Mouse (Mus musculus) heart, embryonic 12.5 days (tissue): ENCODE data around the gene Gm28372. TPM values are rescaled to one million over a fixed set of nuclear protein-coding genes. Genes with fewer than 3 reads are reported as not detected.

ENCODE experiments used
- ATAC-seq: fragments of 200-750 bp; cut with Nextera tagmentation; 2 replicates; pipeline ENCODE4 v1.8.0; 2017; ENCODE audit warnings: moderate TSS enrichment, moderate library complexity; ENCODE audit not compliant: insufficient number of reproducible peaks, low FRiP score
- H3K27ac ChIP-seq: fragments of 300-500 bp; sonication (generic); 2 replicates; pipeline ENCODE4 v1.5.1; 2016; ENCODE audit warnings: mild to moderate bottlenecking, moderate library complexity; ENCODE audit not compliant: poor library complexity, severe bottlenecking
- H3K27me3 ChIP-seq: fragments of 300-500 bp; sonication (generic); replicated peaks from 2 replicates; pipeline ENCODE4 v1.6.1; 2016; ENCODE audit warnings: mild to moderate bottlenecking, moderate library complexity
- H3K36me3 ChIP-seq: fragments of 300-500 bp; sonication (generic); 2 replicates; pipeline ENCODE4 v1.6.1; 2016; ENCODE audit warnings: mild to moderate bottlenecking, moderate library complexity
- H3K4me1 ChIP-seq: fragments of 300-500 bp; sonication (generic); replicated peaks from 2 replicates; pipeline ENCODE4 v1.6.1; 2016; ENCODE audit warnings: mild to moderate bottlenecking
- H3K4me2 ChIP-seq: fragments of 300-500 bp; sonication (generic); 2 replicates; pipeline ENCODE4 v1.6.1; 2016; ENCODE audit warnings: mild to moderate bottlenecking, moderate library complexity
- H3K4me3 ChIP-seq: fragments of 300-500 bp; sonication (generic); 2 replicates; pipeline ENCODE4 v1.5.1; 2016; ENCODE audit warnings: mild to moderate bottlenecking
- H3K9ac ChIP-seq: fragments of 300-500 bp; sonication (generic); 2 replicates; pipeline ENCODE4 v1.6.1; 2016; ENCODE audit warnings: mild to moderate bottlenecking, moderate library complexity
- H3K9me3 ChIP-seq: fragments of 300-500 bp; sonication (generic); replicated peaks from 2 replicates; pipeline ENCODE4 v1.6.1; 2016; ENCODE audit warnings: mild to moderate bottlenecking, moderate library complexity
- WGBS: fragments of 180-500 bp; shearing (Covaris S2); methylation state at CpG from one replicate; pipeline ENCODE4 v1.1.7; 2016; 5-methylcytosine and 5-hydroxymethylcytosine counted together
- polyA plus RNA-seq: library from polyadenylated mRNA; unstranded; fragments of >200 nt; fragmentation: Nextera tagmentation; extraction: Ambion mirVana; gene quantifications from 2 replicates; pipeline ENCODE4 v1.2.1, GENCODE M21; 2016

The Gm28372 gene
- polyA plus RNA-seq, 1 experiment from 2014 or later: 0.09 TPM

DNA sequence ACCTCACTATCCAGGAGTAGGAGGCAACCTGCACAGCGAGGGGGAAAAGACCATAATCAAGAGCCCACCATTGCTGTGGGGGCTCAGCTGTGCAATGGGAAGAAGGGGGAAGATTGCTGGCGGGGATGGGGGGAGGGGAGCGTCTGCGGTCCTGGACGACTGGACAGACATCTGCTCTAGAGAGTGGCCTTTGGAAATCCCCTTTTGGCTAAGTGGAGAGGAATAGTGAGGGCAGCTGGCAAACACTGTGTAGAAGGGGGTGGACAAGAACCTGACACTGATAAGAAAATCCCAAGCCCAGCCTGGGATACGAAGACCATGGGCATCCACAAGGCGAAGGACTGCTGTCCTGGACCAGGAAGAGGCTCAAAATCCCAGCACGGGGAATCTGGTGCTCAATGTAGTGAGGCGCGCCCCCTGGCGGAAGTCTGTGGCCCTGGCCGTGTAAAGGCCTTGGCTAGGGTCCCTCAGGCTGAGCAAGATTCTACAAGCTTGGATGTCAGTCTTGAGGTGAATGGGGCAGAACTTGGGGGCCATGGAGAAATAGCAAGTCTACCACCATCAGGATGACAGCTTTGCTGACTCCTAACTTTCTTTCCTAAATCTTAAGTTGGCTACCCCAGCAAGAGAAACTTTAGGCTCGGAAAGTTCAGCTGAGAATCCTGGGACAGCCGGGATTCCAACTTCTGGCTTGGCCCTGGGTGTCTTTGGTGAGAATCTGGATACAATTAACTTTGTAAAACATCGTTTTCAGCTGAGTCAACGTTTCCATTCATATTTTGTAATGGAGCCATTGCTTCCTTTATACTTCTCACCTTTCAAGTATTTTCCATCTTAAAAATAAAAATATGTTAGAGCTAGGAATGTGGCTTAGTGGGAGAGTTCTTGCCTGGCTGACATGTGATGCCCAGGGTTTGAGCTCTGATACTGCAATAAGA, 6.8 kb downstream of the Gm28372 start:
- no peak for ATAC-seq
- H3K9me3 ChIP-seq: no peaks in the 10 kb centered on the region
- H3K36me3 ChIP-seq: no peaks in the 10 kb centered on the region
- no peak overlapping the region for H3K9ac ChIP-seq
- H3K27me3 ChIP-seq: 0 out of 2 replicates have a peak, but pooled peaks cover under 1% of the 10 kb centered on the region
- H3K4me3 ChIP-seq: no peak overlapping the region
- peaks cover 3% of the 10 kb centered on the region; the same call in 1 of the 2 replicates for H3K4me1 ChIP-seq
- WGBS: 34% methylated on average over 16 of the region's 16 CpGs
- H3K4me2 ChIP-seq: no peak overlapping the region
- H3K27ac ChIP-seq: no peak overlapping the region

DNA sequence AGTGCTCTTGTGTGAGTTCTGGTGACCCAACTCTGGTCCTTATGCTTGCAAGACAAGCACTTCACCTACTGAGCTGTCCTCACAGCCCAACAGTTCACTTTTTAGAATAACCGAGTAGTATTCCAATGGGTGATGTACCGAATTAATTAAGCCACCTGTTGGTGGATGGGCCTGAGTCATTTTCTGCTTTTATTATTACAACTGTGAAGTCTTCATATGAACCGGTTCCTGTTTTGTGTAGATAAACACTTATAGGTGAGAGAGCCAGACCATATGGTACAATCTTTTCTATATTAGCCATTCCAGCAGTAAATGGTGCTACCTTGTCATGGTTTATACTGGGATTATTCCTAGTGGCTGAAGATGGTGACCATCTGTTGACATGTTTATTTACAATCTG, 7.7 kb downstream of the Gm28372 start:
- Histone ChIP-seq H3K4me2 (no peak overlapping the region), H3K9me3 (no peaks in the 10 kb centered on the region), H3K36me3 (no peaks in the 10 kb centered on the region), H3K27me3 (no peaks in the 10 kb centered on the region), H3K4me3 (no peak overlapping the region), H3K4me1 (peaks cover 3% of the 10 kb centered on the region; the same call in 1 of the 2 replicates), H3K9ac (no peak overlapping the region), H3K27ac (no peak overlapping the region)
- WGBS: 74% methylated on average over 3 of the region's 3 CpGs
- ATAC-seq: no peak

DNA sequence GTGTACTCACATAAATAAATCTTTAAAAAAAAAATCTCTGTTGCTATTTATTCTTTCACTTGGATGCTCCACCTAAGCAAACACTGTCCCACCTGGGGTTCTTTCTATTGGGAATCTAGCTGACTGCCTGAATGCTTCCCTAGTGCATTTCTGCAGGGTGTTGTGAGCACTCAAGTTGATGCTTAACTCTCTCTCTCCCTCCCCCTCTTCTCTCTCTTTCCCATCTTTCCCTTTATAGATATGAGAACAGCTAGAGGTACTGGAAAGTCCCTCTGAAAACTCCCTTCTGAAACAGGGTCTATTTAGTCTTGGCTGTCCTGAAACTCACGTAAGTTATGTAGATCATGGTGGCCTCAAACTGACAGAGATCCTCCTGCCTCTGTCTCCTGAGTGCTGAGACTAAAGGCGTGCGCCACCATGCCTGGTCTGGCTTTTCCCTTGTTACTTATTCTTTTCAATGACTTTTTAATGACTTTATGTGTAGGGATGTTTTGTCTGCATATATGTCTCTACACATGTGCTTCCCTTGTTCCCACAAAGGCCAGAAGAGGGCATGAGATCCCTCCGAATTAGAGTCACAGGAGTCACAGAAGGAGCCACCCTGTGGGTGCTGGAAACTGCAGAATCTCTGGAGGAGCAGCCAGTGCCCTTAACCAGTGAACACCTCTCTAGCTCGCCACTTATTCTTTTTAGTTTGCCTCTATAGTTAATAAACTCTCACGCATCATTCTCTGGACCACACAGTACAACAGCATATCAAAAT, 9.2 kb downstream of the Gm28372 start:
- no peak overlapping the region for H3K9ac ChIP-seq
- no peak overlapping the region for H3K4me3 ChIP-seq
- 72% methylated on average over 6 of the region's 6 CpGs for WGBS
- H3K9me3 ChIP-seq: no peaks in the 10 kb centered on the region
- H3K27me3 ChIP-seq: no peaks in the 10 kb centered on the region
- peaks cover 3% of the 10 kb centered on the region; the same call in 1 of the 2 replicates for H3K4me1 ChIP-seq
- H3K36me3 ChIP-seq: peaks cover 9% of the 10 kb centered on the region
- no peak for ATAC-seq
- H3K4me2 ChIP-seq: no peak overlapping the region
- no peak overlapping the region for H3K27ac ChIP-seq

DNA sequence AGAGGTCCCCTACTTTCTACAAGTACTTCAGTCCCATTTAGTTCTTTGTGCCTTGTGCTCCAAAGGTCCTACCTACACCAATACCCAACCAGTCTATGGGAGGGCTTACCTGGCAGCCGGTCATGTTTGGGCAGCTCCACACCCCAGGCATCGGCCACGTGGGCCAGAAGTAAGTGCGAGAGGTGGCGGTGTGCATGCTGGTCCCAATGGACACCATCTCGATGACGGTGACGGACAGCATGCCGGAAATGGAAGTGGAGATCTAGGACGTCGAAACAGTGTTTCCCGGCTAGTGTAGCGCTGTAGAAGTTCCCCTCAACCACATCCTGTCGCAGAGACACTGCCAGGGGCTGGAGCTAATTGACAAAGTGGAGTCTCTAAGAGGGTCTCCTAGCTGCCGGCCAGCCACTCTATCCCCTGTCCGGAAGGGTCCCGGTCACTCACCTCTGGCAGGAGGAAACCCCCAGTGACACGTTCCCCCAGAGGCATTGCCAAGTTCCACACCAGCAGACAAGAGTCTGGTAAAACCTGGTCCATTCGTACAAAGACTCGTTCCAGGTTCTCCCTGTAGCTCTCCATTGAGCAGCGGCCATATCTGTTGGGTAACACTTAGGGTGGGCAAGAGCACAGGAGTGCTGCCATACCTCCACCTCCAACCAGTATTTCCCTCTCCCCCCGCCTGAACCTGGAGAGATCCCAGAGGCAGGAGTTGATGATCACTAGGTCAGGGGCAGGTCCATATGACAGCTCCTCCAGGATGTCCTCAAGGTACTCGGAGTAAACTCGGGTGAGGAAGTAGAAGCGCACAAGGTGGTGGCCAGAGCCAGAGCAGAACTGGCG, 17.0 kb downstream of the Gm28372 start:
- no peak for ATAC-seq
- WGBS: 95% methylated on average over 26 of the region's 26 CpGs
- no peak overlapping the region for H3K27ac ChIP-seq

DNA sequence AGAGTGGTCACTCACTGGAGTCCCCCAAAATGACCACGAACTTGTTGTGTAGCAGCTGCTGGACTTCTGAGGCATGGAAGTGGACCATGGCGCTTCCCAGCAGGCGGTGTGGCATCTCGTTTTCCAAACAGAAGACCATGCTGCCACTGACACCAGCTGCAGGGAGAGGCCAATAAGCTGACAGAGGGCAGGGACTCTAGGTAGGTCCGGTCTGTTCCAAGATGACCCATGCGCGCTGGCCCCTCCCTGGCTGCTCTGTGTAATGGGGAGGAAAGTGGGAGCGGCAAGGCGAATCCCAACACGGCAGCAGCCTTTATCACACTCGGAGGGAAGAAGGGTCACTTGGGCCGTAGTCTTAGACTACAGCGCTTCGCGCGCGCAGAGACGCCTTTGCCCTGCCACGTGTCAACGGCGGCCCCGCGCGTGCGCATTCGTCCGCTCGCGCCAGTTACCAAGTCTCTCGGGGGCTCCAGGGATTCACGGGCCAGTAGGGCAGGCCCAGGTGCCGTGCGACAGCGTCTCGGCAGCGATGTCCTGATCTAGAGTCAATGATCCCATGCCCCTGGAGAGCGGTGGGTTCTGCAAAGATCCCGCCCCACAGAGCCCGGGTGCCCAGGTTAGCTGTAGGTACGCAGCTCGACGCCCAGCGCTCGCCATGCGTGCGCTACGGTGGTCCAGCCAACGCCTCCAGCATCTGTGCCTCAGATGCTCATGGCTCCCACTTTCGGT, 18.5 kb downstream of the Gm28372 start:
- H3K36me3 ChIP-seq: peaks cover 24% of the 10 kb centered on the region
- peak overlapping the region; percentile 79 for H3K27ac ChIP-seq
- H3K27me3 ChIP-seq: no peaks in the 10 kb centered on the region
- 13% methylated on average over 49 of the region's 49 CpGs for WGBS
- H3K4me2 ChIP-seq: peak overlapping the region; percentile 78
- H3K9ac ChIP-seq: peak overlapping the region; percentile 79
- H3K4me3 ChIP-seq: peak overlapping the region; percentile 80
- ATAC-seq: peak; percentile 65
- peaks cover 13% of the 10 kb centered on the region for H3K4me1 ChIP-seq
- no peaks in the 10 kb centered on the region for H3K9me3 ChIP-seq

More for the DNA sequence above, 17.0 kb downstream of the Gm28372 start:
- Histone ChIP-seq H3K36me3 (peaks cover 26% of the 10 kb centered on the region), H3K4me3 (no peak overlapping the region), H3K9me3 (no peaks in the 10 kb centered on the region), H3K9ac (no peak overlapping the region), H3K27me3 (no peaks in the 10 kb centered on the region), H3K4me2 (no peak overlapping the region), H3K4me1 (peaks cover 13% of the 10 kb centered on the region)

GRCm38 (mm10) chr2:130424126-130424853, 19.3 kb downstream of the Gm28372 start, which contains the start of the genes Vps16 and Pced1a:
TSS of gene Vps16 (plus strand) at chr2:130424339.
TSS of gene Pced1a (minus strand) at chr2:130424701.
- Histone ChIP-seq H3K4me1 (peaks cover 13% of the 10 kb centered on the region), H3K4me2 (peak within 1 kb of the TSS; percentile 78), H3K9me3 (no peaks in the 10 kb centered on the region), H3K27ac (peak within 1 kb of the TSS; percentile 79), H3K4me3 (peak within 1 kb of the TSS; percentile 80), H3K9ac (peak within 1 kb of the TSS; percentile 79), H3K27me3 (no peaks in the 10 kb centered on the region), H3K36me3 (peaks cover 16% of the 10 kb centered on the region; the same call in 1 of the 2 replicates)
- under 1% methylated on average over 58 of the region's 58 CpGs for WGBS
- peak; percentile 95 for ATAC-seq

DNA sequence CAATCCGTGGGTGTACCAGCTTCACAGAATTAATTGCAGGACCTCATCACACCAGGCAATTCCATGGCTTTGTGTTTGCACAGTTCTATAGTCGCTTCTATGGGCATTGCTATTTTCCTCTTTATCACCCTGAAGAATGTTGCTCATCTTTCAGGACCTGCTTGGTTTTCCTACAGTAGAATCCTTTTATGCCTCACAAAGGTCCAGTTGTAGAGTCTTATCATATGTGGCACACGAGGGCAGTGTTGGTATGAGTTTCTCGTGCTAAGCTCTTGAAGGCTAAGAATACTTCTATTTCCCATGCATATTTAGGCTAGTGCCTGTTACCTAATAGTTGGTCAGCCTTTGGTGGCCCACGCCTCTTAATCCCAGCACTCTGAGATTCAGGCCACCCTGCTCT, 20.1 kb downstream of the Gm28372 start:
- Histone ChIP-seq H3K4me1 (peaks cover 19% of the 10 kb centered on the region), H3K27ac (no peak overlapping the region; the same call in 1 of the 2 replicates), H3K27me3 (no peaks in the 10 kb centered on the region), H3K36me3 (peaks cover 11% of the 10 kb centered on the region; the same call in 1 of the 2 replicates), H3K4me2 (peak overlapping the region; percentile 78), H3K4me3 (peak overlapping the region; percentile 80), H3K9me3 (no peaks in the 10 kb centered on the region), H3K9ac (peak overlapping the region; percentile 79)
- WGBS: 29% methylated on average over 5 of the region's 5 CpGs
- no peak for ATAC-seq

DNA sequence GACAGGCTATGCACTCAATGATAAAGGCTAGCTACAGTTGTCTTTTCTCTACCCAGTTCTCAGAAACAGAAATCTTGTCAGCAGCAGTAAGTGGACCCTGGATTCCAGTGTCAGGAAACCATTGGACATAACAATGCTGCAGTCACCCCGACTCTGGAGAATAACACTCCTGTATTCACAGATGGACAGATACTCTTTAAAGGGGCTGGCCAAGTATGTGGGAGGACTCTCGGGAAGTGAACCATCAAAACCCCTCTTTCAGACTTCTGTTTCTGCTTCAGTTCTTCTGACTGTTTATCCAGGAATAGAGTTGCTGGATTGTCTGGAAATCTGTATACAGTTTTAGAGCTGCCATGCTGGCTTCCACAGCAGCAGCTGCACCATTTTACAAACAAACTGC, 24.8 kb downstream of the Gm28372 start:
- Histone ChIP-seq H3K4me3 (no peak overlapping the region), H3K9ac (no peak overlapping the region), H3K9me3 (no peaks in the 10 kb centered on the region), H3K27me3 (no peaks in the 10 kb centered on the region), H3K27ac (no peak overlapping the region), H3K4me1 (peaks cover 18% of the 10 kb centered on the region), H3K36me3 (peaks cover 11% of the 10 kb centered on the region), H3K4me2 (no peak overlapping the region)
- WGBS: 50% methylated on average over 2 of the region's 2 CpGs
- ATAC-seq: no peak

DNA sequence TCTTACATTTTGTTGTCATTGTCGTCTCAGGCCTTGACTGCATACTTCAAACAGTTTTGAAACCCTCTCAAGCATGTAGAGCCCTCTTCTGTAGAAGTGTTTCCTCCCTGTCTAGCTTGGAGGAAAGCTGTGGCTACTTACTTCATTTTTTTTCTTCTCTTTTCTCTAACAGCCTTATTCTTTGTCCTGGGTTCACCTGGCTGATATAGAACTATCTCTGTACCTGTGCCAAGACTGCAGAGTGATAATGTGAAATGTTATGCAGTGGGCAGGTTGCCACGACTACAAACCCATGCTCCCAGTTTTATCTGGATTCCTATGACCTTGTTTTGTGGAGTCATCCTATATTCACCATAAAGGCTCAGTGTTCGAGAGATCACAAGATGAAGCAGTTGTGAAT, 25.4 kb downstream of the Gm28372 start:
- no peak for ATAC-seq
- H3K4me2 ChIP-seq: no peak overlapping the region
- H3K4me1 ChIP-seq: peaks cover 13% of the 10 kb centered on the region
- no peak overlapping the region for H3K27ac ChIP-seq
- no peak overlapping the region for H3K9ac ChIP-seq
- 70% methylated on average over 3 of the region's 3 CpGs for WGBS
- H3K4me3 ChIP-seq: no peak overlapping the region
- H3K36me3 ChIP-seq: peaks cover 11% of the 10 kb centered on the region
- no peaks in the 10 kb centered on the region for H3K9me3 ChIP-seq
- H3K27me3 ChIP-seq: no peaks in the 10 kb centered on the region
